Mouse (Mus musculus): ENCODE data around the gene Slc9a3r2. TPM values are rescaled to one million over a fixed set of nuclear protein-coding genes. Genes with fewer than 3 reads are reported as not detected.

The Slc9a3r2 gene
- 159 and 182 TPM in 2 replicates for polyA plus RNA-seq (2012; rRNA removed; ENCODE audit: low replicate concordance)

GRCm38 (mm10) chr17:24650070-24650616, at the start of gene Slc9a3r2:
Slc9a3r2 (minus strand) TSS chr17:24650327.

GRCm38 (mm10) chr17:24696011-24696697, 46.0 kb upstream of the Slc9a3r2 start, which contains the start of the genes Gfer and Noxo1:
Gfer (minus strand) TSS chr17:24696156.
Noxo1 (plus strand) TSS chr17:24696234.

GRCm38 (mm10) chr17:24689251-24690081, 39.3 kb upstream of the Slc9a3r2 start, which contains the start of gene Syngr3:
Syngr3 (minus strand) TSS chr17:24689955.

GRCm38 (mm10) chr17:24669545-24670245, 19.6 kb upstream of the Slc9a3r2 start, which contains the start of gene Zfp598:
Zfp598 (plus strand) TSS chr17:24669687.

GRCm38 (mm10) chr17:24658017-24658758, 8.1 kb upstream of the Slc9a3r2 start, which contains the start of gene Npw:
Npw (minus strand) TSS chr17:24658457.

GRCm38 (mm10) chr17:24632167-24632812, 17.8 kb downstream of the Slc9a3r2 start, which contains the start of the genes Tsc2 and Nthl1:
Tsc2 (minus strand) TSS chr17:24632630.
Nthl1 (plus strand) TSS chr17:24632680.

Other genes with a start within 250 kb of the Slc9a3r2 start
- 66.9 and 162 TPM in 2 replicates for gene Rnps1, start 235.8 kb downstream of the Slc9a3r2 start, polyA plus RNA-seq (2012; rRNA removed; ENCODE audit: low replicate concordance)
- 161 and 217 TPM in 2 replicates for gene Eci1, start 223.7 kb downstream of the Slc9a3r2 start, polyA plus RNA-seq (2012; rRNA removed; ENCODE audit: low replicate concordance)
- gene Dnase1l2, start 207.2 kb downstream of the Slc9a3r2 start, polyA plus RNA-seq (2012; rRNA removed; ENCODE audit: low replicate concordance): 6.2 and 11.7 TPM in 2 replicates
- gene E4f1, start 180.0 kb downstream of the Slc9a3r2 start, polyA plus RNA-seq (2012; rRNA removed; ENCODE audit: low replicate concordance): 74.7 and 92.1 TPM in 2 replicates
- gene Pgp, start 179.9 kb downstream of the Slc9a3r2 start, polyA plus RNA-seq (2012; rRNA removed; ENCODE audit: low replicate concordance): 39.2 and 51.2 TPM in 2 replicates
- 0.13 and 0.39 TPM in 2 replicates for gene Bricd5, start 176.4 kb downstream of the Slc9a3r2 start, polyA plus RNA-seq (2012; rRNA removed; ENCODE audit: low replicate concordance)
- gene Mlst8, start 171.2 kb downstream of the Slc9a3r2 start, polyA plus RNA-seq (2012; rRNA removed; ENCODE audit: low replicate concordance): 38.1 and 67.3 TPM in 2 replicates
- gene Caskin1, start 161.7 kb downstream of the Slc9a3r2 start, polyA plus RNA-seq (2012; rRNA removed; ENCODE audit: low replicate concordance): 0.37 and 3.5 TPM in 2 replicates
- gene Traf7, start 122.4 kb downstream of the Slc9a3r2 start, polyA plus RNA-seq (2012; rRNA removed; ENCODE audit: low replicate concordance): 182 and 282 TPM in 2 replicates
- gene Rab26, start 116.1 kb downstream of the Slc9a3r2 start, polyA plus RNA-seq (2012; rRNA removed; ENCODE audit: low replicate concordance): 0.34 and 0.81 TPM in 2 replicates
- 82.6 and 139 TPM in 2 replicates for gene Pkd1, start 100.5 kb downstream of the Slc9a3r2 start, polyA plus RNA-seq (2012; rRNA removed; ENCODE audit: low replicate concordance)
- 180 and 186 TPM in 2 replicates for gene Tsc2, start 17.7 kb downstream of the Slc9a3r2 start, polyA plus RNA-seq (2012; rRNA removed; ENCODE audit: low replicate concordance)
- gene Nthl1, start 17.6 kb downstream of the Slc9a3r2 start, polyA plus RNA-seq (2012; rRNA removed; ENCODE audit: low replicate concordance): 21.7 and 22.7 TPM in 2 replicates
- gene Npw, start 8.1 kb upstream of the Slc9a3r2 start, polyA plus RNA-seq (2012; rRNA removed; ENCODE audit: low replicate concordance): 0.75 and 0.93 TPM in 2 replicates
- 59.9 and 96.8 TPM in 2 replicates for gene Zfp598, start 19.4 kb upstream of the Slc9a3r2 start, polyA plus RNA-seq (2012; rRNA removed; ENCODE audit: low replicate concordance)
- gene Syngr3, start 39.6 kb upstream of the Slc9a3r2 start, polyA plus RNA-seq (2012; rRNA removed; ENCODE audit: low replicate concordance): 0.24 and 0.55 TPM in 2 replicates
- gene Gfer, start 45.8 kb upstream of the Slc9a3r2 start, polyA plus RNA-seq (2012; rRNA removed; ENCODE audit: low replicate concordance): 32.2 and 33.0 TPM in 2 replicates
- 7.8 and 11.2 TPM in 2 replicates for gene Noxo1, start 45.9 kb upstream of the Slc9a3r2 start, polyA plus RNA-seq (2012; rRNA removed; ENCODE audit: low replicate concordance)
- gene Tbl3, start 57.3 kb upstream of the Slc9a3r2 start, polyA plus RNA-seq (2012; rRNA removed; ENCODE audit: low replicate concordance): 62.3 and 93.0 TPM in 2 replicates
- 0.13 and 0.19 TPM in 2 replicates for gene Rnf151, start 67.7 kb upstream of the Slc9a3r2 start, polyA plus RNA-seq (2012; rRNA removed; ENCODE audit: low replicate concordance)
- 1,499 and 4,382 TPM in 2 replicates for gene Rps2, start 67.8 kb upstream of the Slc9a3r2 start, polyA plus RNA-seq (2012; rRNA removed; ENCODE audit: low replicate concordance)
- 368 and 449 TPM in 2 replicates for gene Ndufb10, start 74.2 kb upstream of the Slc9a3r2 start, polyA plus RNA-seq (2012; rRNA removed; ENCODE audit: low replicate concordance)
- gene Rpl3l, start 77.5 kb upstream of the Slc9a3r2 start, polyA plus RNA-seq (2012; rRNA removed; ENCODE audit: low replicate concordance): 0.15 and 0.24 TPM in 2 replicates
- 104 and 170 TPM in 2 replicates for gene Msrb1, start 86.3 kb upstream of the Slc9a3r2 start, polyA plus RNA-seq (2012; rRNA removed; ENCODE audit: low replicate concordance)
- gene Hs3st6, start 102.7 kb upstream of the Slc9a3r2 start, polyA plus RNA-seq (2012; rRNA removed; ENCODE audit: low replicate concordance): 0.80 and 5.6 TPM in 2 replicates
- 0.10 TPM in 1 of 2 replicates, not detected in the other for gene Meiob, start 154.0 kb upstream of the Slc9a3r2 start, polyA plus RNA-seq (2012; rRNA removed; ENCODE audit: low replicate concordance)
- 97.3 and 196 TPM in 2 replicates for gene Hagh, start 189.8 kb upstream of the Slc9a3r2 start, polyA plus RNA-seq (2012; rRNA removed; ENCODE audit: low replicate concordance)
- gene Fahd1, start 200.0 kb upstream of the Slc9a3r2 start, polyA plus RNA-seq (2012; rRNA removed; ENCODE audit: low replicate concordance): 10.9 and 14.8 TPM in 2 replicates
- 50.0 and 143 TPM in 2 replicates for gene Igfals, start 215.7 kb upstream of the Slc9a3r2 start, polyA plus RNA-seq (2012; rRNA removed; ENCODE audit: low replicate concordance)
- gene Nubp2, start 236.0 kb upstream of the Slc9a3r2 start, polyA plus RNA-seq (2012; rRNA removed; ENCODE audit: low replicate concordance): 32.7 and 38.4 TPM in 2 replicates
- 53.0 and 84.0 TPM in 2 replicates for gene Spsb3, start 236.3 kb upstream of the Slc9a3r2 start, polyA plus RNA-seq (2012; rRNA removed; ENCODE audit: low replicate concordance)
- gene Eme2, start 244.8 kb upstream of the Slc9a3r2 start, polyA plus RNA-seq (2012; rRNA removed; ENCODE audit: low replicate concordance): 30.9 and 44.6 TPM in 2 replicates
- 141 and 210 TPM in 2 replicates for gene Mrps34, start 244.8 kb upstream of the Slc9a3r2 start, polyA plus RNA-seq (2012; rRNA removed; ENCODE audit: low replicate concordance)
- gene Nme3, start 246.2 kb upstream of the Slc9a3r2 start, polyA plus RNA-seq (2012; rRNA removed; ENCODE audit: low replicate concordance): 39.5 and 77.7 TPM in 2 replicates

Data from subcutaneous adipose tissue, adult 2 months (tissue).